Mouse (Mus musculus) spleen, adult 12 weeks (tissue): ENCODE measurements around the gene Adamts18.

Source experiments
- DNase-seq: peaks from one replicate; pipeline ENCODE4 v3.0.0; 2022; ENCODE audit warnings: low spot score

The Adamts18 gene

DNA sequence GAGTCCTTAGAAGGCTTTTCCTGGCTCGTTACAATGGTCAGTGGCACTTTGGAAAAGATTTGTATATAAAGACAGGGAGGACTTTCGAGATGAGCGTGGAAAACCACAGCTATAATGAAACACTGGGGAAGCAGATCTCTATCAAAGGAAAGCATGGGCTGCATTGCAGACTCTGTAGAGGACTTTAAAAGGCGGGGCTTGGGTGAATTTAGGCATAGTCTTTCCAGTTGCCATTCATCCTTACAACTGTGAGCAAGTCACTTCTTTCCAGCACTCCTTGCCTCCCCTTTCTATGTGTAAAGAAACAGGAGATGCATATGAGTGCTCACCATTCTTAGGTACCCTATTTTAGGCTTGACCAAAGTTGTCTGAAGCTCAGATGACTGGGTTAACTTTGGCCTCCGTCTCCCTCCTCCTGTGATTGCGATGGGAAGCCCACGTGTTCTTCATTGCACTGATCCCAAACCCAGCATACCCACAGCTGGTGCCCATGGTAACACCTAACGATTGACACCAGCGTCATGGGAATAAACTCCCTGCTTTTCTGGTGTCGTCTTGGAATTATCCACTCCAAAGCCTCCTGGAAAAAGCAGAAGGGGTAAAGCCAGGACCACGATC lies 191.7 kb downstream of the Adamts18 start:
- no peak for DNase-seq

- no peak for DNase-seq
These were observed 192.4 kb downstream of the Adamts18 start for GRCm38 (mm10) chr8:113656154-113656553.

DNA sequence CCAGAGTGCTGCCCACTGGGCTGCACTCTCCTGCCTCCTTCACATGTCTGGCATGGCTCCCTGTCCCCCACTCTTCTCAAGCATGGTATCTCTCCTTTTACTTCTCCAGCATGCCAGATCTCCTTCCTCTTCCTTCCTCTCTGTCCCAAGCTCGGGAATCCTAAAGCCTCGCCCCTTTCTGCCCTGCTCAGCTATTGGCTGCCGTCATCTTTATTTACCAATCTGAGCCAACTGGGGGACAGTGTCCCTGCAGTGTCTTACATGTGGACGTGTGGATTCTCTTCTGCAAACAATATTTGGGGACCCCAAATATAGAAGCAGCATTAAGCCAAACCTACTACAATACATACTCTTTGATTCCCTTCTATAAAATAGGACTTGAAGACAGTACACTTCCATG lies 195.4 kb downstream of the Adamts18 start:
- DNase-seq, result no peak

DNA sequence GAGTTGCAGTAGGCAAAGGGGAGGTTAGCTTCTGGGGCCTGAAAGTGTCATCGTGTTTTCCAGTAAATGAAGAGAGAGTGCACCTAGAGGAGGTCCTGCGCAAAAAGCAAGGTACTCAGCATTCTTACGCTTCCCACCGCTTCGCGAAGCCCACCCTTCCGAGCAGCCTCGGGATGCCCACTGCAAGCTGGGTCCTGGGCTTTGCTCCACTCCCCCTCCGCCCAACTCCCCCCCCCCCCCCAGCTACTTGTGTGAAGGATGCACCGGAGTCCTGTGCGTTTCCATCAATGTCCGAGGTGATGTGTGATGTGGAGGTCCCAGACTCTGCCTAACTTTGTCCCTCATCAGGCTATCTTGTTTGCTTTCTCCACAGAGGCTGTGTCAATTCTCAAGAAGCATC lies 196.1 kb downstream of the Adamts18 start:
- DNase-seq, result no peak
